Mouse (Mus musculus) frontal cortex, postnatal 10 days (tissue): ENCODE data around the gene Taf13.

Experiments
- DNase-seq, 2 experiments: peaks; one replicate each; pipeline ENCODE4 v3.0.0; 2022; ENCODE audit warnings: low spot score in 2 of 2, mixed read lengths in 1 of 2

Gene Taf13

GRCm38 (mm10) chr3:108572309-108573010 lies 962 bp downstream of the Taf13 start:
- no peak for DNase-seq

- no peak for DNase-seq
Observed at GRCm38 (mm10) chr3:108574018-108574417, 2.5 kb downstream of the Taf13 start.

- no peak for DNase-seq
Observed at GRCm38 (mm10) chr3:108584580-108584979, 13.1 kb downstream of the Taf13 start.

GRCm38 (mm10) chr3:108588446-108588845 lies 16.9 kb downstream of the Taf13 start:
- no peak for DNase-seq

- DNase-seq = peak; percentile 94 to 96
Observed at GRCm38 (mm10) chr3:108590786-108591529, 19.5 kb downstream of the Taf13 start, which contains the start of gene Wdr47. Wdr47 (plus strand) TSS chr3:108591279.

- no peak for DNase-seq
Observed at GRCm38 (mm10) chr3:108591530-108592522, 20.3 kb downstream of the Taf13 start.

GRCm38 (mm10) chr3:108608906-108609305 lies 37.4 kb downstream of the Taf13 start:
- DNase-seq = no peak
